In the genomic region with DNA sequence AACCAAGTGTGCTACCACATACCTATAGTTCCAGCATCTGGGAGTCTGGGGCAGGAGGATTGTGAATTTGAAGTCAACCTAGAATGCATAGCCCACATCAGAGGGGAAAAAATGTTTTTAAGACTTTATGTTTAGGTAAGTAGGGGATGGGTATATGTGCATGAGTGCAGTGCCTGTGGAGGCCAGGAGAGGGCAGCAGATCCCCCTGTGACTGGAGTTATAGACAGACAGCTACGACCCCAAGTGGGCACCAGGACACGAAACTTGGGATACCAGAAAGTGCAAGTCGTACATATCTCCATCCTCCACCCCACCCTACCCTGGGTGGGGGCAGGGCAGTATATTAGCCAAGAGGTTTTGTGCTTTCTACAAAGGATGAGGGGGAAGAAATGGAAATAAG, we compare ENCODE assay signal across 9 mouse cellular contexts. TPM values are rescaled to one million over a fixed set of nuclear protein-coding genes. Genes with fewer than 3 reads are reported as not detected.
DNase-seq lines count a peak whose midpoint lies in the region; ATAC-seq and TF ChIP-seq lines count a peak whose summit lies in the region.
"Had no signal": no experiment of that assay in that cellular context is flagged by ENCODE, and none has a peak within 500 bp of the region (broad histone marks: within the 10 kb centered on the region; RNA-seq: fewer than 3 reads in every experiment).

No protein-coding gene starts in this region.

- no peak for DNase-seq in left cerebral cortex, adult 2 months (ENCODE audit: extremely low spot score in 1 of 2, low spot score in 2 of 2)
- DNase-seq in left cerebral cortex, adult 9 months (ENCODE audit: low spot score in 2 of 2): no peak
- DNase-seq in G1E (ENCODE audit: low spot score): peak; percentile 35
- peak; percentile 46 for DNase-seq in c-Kit-positive CD71-negative TER-119-negative erythroid progenitor cells, embryonic 14.5 days (ENCODE audit: low read depth)
- DNase-seq in layer of hippocampus, postnatal 36 days: no peak
- DNase-seq in gastrocnemius, adult 18-20 months (ENCODE audit: low spot score): no peak

- H3K9me3 ChIP-seq in G1E (replicated peaks): no peaks in the 10 kb centered on the region
- H3K9me3 ChIP-seq: neural tube, embryonic 12.5 days had no signal

- TF ChIP-seq CTCF in left cerebral cortex, adult 2 months (IDR thresholded peaks at IDR 0.05): peak; percentile 55
- peak; percentile 96 for TF ChIP-seq CTCF in G1E (IDR thresholded peaks at IDR 0.05; ENCODE audit: low read depth, low read length)

- H3K4me3 ChIP-seq in left cerebral cortex, adult 2 months: no peak overlapping the region
- H3K4me3 ChIP-seq in G1E (ENCODE audit: low read depth, low read length): no peak overlapping the region
- H3K4me3 ChIP-seq: neural tube, embryonic 12.5 days had no signal

- H3K27ac ChIP-seq in left cerebral cortex, adult 2 months: no peak overlapping the region
- H3K27ac ChIP-seq: neural tube, embryonic 12.5 days had no signal

- H3K27me3 ChIP-seq in G1E (ENCODE audit: insufficient read depth, low read length): no peaks in the 10 kb centered on the region
- H3K27me3 ChIP-seq: neural tube, embryonic 12.5 days had no signal

- intact Hi-C loops in left cerebral cortex, adult 2 months (cut with DNase I): no loop called here

- peaks cover 30% of the 10 kb centered on the region for H3K4me1 ChIP-seq in G1E (ENCODE audit: insufficient read depth, low read depth, low read length)
- H3K4me1 ChIP-seq: neural tube, embryonic 12.5 days had no signal

- peaks cover 87% of the 10 kb centered on the region for H3K36me3 ChIP-seq in G1E (replicated peaks)

- peak; percentile 28; the same call in 1 of the 2 replicates for ATAC-seq in G1E (ENCODE audit: extremely low read depth, insufficient number of reproducible peaks, low FRiP score, poor library complexity, severe bottlenecking)
- peak; percentile 76 for ATAC-seq in megakaryocyte-erythroid progenitor cell, adult 5-6 weeks (replicated peaks; ENCODE audit: low FRiP score, low TSS enrichment, poor library complexity, severe bottlenecking)

RNA-seq across cellular contexts. Expression of a gene that starts 4.0 kb away (rescaled TPM):
- total RNA-seq in left cerebral cortex, adult 2 months (2021): 1 to 10 TPM in 1 of 2 experiments, under 1 TPM in 1; 0.68 to 1.6 TPM
- total RNA-seq in G1E (2014; fragmentation: Nextera tagmentation): 0.87 and 4.6 TPM in 2 replicates
- 0.82 and 1.4 TPM in 2 replicates for total RNA-seq in G1E (2017)
- 0.24 TPM in 1 of 2 replicates, not detected in the other for polyA plus RNA-seq in G1E (2012)
- total RNA-seq in megakaryocyte-erythroid progenitor cell, adult 5-6 weeks (2014; fragmentation: Nextera tagmentation): not detected in 2 replicates
- not detected in 2 replicates for total RNA-seq in megakaryocyte-erythroid progenitor cell, adult 5-6 weeks (2017)
- 1 to 10 TPM; 1.8 to 2.0 TPM for total RNA-seq in layer of hippocampus, postnatal 36 days (2021)
- total RNA-seq in gastrocnemius, adult 18-20 months (2021): not detected

RNA-seq across cellular contexts. Expression of a gene that starts 4.1 kb away (rescaled TPM):
- not detected for total RNA-seq in left cerebral cortex, adult 2 months (2021)
- total RNA-seq in G1E (2014; fragmentation: Nextera tagmentation) (0.83 TPM in 1 of 2 replicates, not detected in the other), G1E (2017) (not detected in 2 replicates)
- 0.04 TPM in 1 of 2 replicates, not detected in the other for polyA plus RNA-seq in G1E (2012)
- not detected in 2 replicates for total RNA-seq in megakaryocyte-erythroid progenitor cell, adult 5-6 weeks (2014; fragmentation: Nextera tagmentation)
- total RNA-seq in megakaryocyte-erythroid progenitor cell, adult 5-6 weeks (2017): not detected in 2 replicates
- total RNA-seq in layer of hippocampus, postnatal 36 days (2021): not detected
- under 1 TPM in 1 of 2 experiments, not detected in 1; 0.21 TPM for total RNA-seq in gastrocnemius, adult 18-20 months (2021)
- polyA plus RNA-seq: heart, embryonic 16.5 days had no signal

RNA-seq across cellular contexts. Expression of a gene that starts 6.3 kb away (rescaled TPM):
- 10 to 100 TPM; 89.7 to 93.2 TPM for total RNA-seq in left cerebral cortex, adult 2 months (2021)
- total RNA-seq in G1E (2014; fragmentation: Nextera tagmentation) (36.5 and 37.4 TPM in 2 replicates), G1E (2017) (14.6 and 15.2 TPM in 2 replicates)
- 182 and 204 TPM in 2 replicates for polyA plus RNA-seq in G1E (2012)
- 16.2 and 30.1 TPM in 2 replicates for total RNA-seq in megakaryocyte-erythroid progenitor cell, adult 5-6 weeks (2014; fragmentation: Nextera tagmentation)
- total RNA-seq in megakaryocyte-erythroid progenitor cell, adult 5-6 weeks (2017): 3.0 and 7.5 TPM in 2 replicates
- 10 to 100 TPM; 93.5 to 98.7 TPM for total RNA-seq in layer of hippocampus, postnatal 36 days (2021)
- 1 to 10 TPM; 6.0 to 6.1 TPM for total RNA-seq in gastrocnemius, adult 18-20 months (2021)

RNA-seq across cellular contexts. Expression of a gene that starts 10.6 kb away (rescaled TPM):
- total RNA-seq in left cerebral cortex, adult 2 months (2021): 10 to 100 TPM; 21.6 to 26.1 TPM
- total RNA-seq in G1E (2014; fragmentation: Nextera tagmentation): 14.5 and 15.5 TPM in 2 replicates
- total RNA-seq in G1E (2017): 2.7 and 3.3 TPM in 2 replicates
- polyA plus RNA-seq in G1E (2012): 3.5 and 4.8 TPM in 2 replicates
- total RNA-seq in megakaryocyte-erythroid progenitor cell, adult 5-6 weeks (2014; fragmentation: Nextera tagmentation): 6.9 and 7.0 TPM in 2 replicates
- 1.3 and 4.9 TPM in 2 replicates for total RNA-seq in megakaryocyte-erythroid progenitor cell, adult 5-6 weeks (2017)
- total RNA-seq in layer of hippocampus, postnatal 36 days (2021): 10 to 100 TPM; 20.4 to 25.4 TPM
- 10 to 100 TPM; 14.3 to 14.6 TPM for total RNA-seq in gastrocnemius, adult 18-20 months (2021)

RNA-seq across cellular contexts. Expression of a gene that starts 11.1 kb away (rescaled TPM):
- total RNA-seq in left cerebral cortex, adult 2 months (2021): 10 to 100 TPM; 85.1 to 86.5 TPM
- total RNA-seq in G1E (2014; fragmentation: Nextera tagmentation) (249 and 291 TPM in 2 replicates), G1E (2017) (96.6 and 101 TPM in 2 replicates)
- 608 and 872 TPM in 2 replicates for polyA plus RNA-seq in G1E (2012)
- 297 and 325 TPM in 2 replicates for total RNA-seq in megakaryocyte-erythroid progenitor cell, adult 5-6 weeks (2014; fragmentation: Nextera tagmentation)
- total RNA-seq in megakaryocyte-erythroid progenitor cell, adult 5-6 weeks (2017): 90.7 and 109 TPM in 2 replicates
- 10 to 100 TPM; 84.2 to 96.0 TPM for total RNA-seq in layer of hippocampus, postnatal 36 days (2021)
- 10 to 100 TPM; 27.5 to 33.0 TPM for total RNA-seq in gastrocnemius, adult 18-20 months (2021)

Comparison
In these comparisons a context has a peak if more than half of its experiments do, and no peak if none do; other contexts are left out.
1. DNase-seq: peak in G1E (single experiment) and c-Kit-positive CD71-negative TER-119-negative erythroid progenitor cells, embryonic 14.5 days (single experiment); none in left cerebral cortex, adult 2 months (0 of 2), left cerebral cortex, adult 9 months (0 of 2), layer of hippocampus, postnatal 36 days (0 of 2) and gastrocnemius, adult 18-20 months (single experiment).